Mouse (Mus musculus): Measurements from ENCODE around the gene Snap23.

The Snap23 gene

GRCm38 (mm10) chr2:120616279-120617163, 49.0 kb downstream of the Snap23 start:
- Histone ChIP-seq H3K27me3 (ENCODE audit: control insufficient read depth, insufficient read depth, low read length, poor library complexity, severe bottlenecking) (no peaks in the 10 kb centered on the region), H3K36me3 (ENCODE audit: control insufficient read depth, insufficient read depth, low read length, poor library complexity, severe bottlenecking) (peaks cover 2% of the 10 kb centered on the region)
- DNase-seq (ENCODE audit: low read depth, low spot score), result no peak

GRCm38 (mm10) chr2:120619538-120619937, 52.1 kb downstream of the Snap23 start:
- peak; percentile 15 for DNase-seq (ENCODE audit: low read depth, low spot score)
- H3K36me3 ChIP-seq (ENCODE audit: control insufficient read depth, insufficient read depth, low read length, poor library complexity, severe bottlenecking), result peaks cover 2% of the 10 kb centered on the region
- no peaks in the 10 kb centered on the region for H3K27me3 ChIP-seq (ENCODE audit: control insufficient read depth, insufficient read depth, low read length, poor library complexity, severe bottlenecking)

GRCm38 (mm10) chr2:120622920-120623319, 55.4 kb downstream of the Snap23 start:
- DNase-seq (ENCODE audit: low read depth, low spot score), result no peak
- Histone ChIP-seq H3K27me3 (ENCODE audit: control insufficient read depth, insufficient read depth, low read length, poor library complexity, severe bottlenecking) (no peaks in the 10 kb centered on the region), H3K36me3 (ENCODE audit: control insufficient read depth, insufficient read depth, low read length, poor library complexity, severe bottlenecking) (peaks cover 2% of the 10 kb centered on the region; the same call in 1 of the 2 replicates)

- Histone ChIP-seq H3K27me3 (ENCODE audit: control insufficient read depth, insufficient read depth, low read length, poor library complexity, severe bottlenecking) (no peaks in the 10 kb centered on the region), H3K36me3 (ENCODE audit: control insufficient read depth, insufficient read depth, low read length, poor library complexity, severe bottlenecking) (no peaks in the 10 kb centered on the region)
- DNase-seq (ENCODE audit: low read depth, low spot score), result no peak
These were observed 60.8 kb downstream of the Snap23 start for GRCm38 (mm10) chr2:120628076-120628865.

GRCm38 (mm10) chr2:120628886-120629735, 61.6 kb downstream of the Snap23 start, which contains the start of gene Stard9:
Gene Stard9 (plus strand): TSS chr2:120629121.
- H3K27me3 ChIP-seq (ENCODE audit: control insufficient read depth, insufficient read depth, low read length, poor library complexity, severe bottlenecking), result no peaks in the 10 kb centered on the region
- DNase-seq (ENCODE audit: low read depth, low spot score), result peak; percentile 99

DNA sequence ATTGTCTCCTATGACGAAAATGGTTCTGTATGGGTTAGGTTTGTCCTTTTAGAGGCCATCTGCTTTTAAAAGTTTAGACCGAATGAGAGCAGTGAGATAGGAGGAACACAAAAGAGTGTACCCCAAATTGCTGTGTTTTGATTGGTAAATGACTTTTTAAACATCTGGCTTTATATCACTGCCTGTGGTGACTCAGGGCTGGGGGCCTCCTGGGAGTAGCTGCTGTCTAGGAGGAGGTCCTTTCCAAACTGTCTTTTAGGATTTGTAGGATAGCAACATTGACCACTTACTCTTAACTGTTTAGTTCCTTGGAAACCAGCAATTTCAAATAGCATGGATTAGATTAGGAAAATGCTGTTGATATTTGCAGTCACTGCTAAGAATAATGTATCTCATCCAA, 62.8 kb downstream of the Snap23 start:
- Histone ChIP-seq H3K36me3 (ENCODE audit: control insufficient read depth, insufficient read depth, low read length, poor library complexity, severe bottlenecking) (no peaks in the 10 kb centered on the region), H3K27me3 (ENCODE audit: control insufficient read depth, insufficient read depth, low read length, poor library complexity, severe bottlenecking) (no peaks in the 10 kb centered on the region)
- no peak for DNase-seq (ENCODE audit: low read depth, low spot score)

More at GRCm38 (mm10) chr2:120628886-120629735, 61.6 kb downstream of the Snap23 start, which contains the start of gene Stard9:
- no peaks in the 10 kb centered on the region for H3K36me3 ChIP-seq (ENCODE audit: control insufficient read depth, insufficient read depth, low read length, poor library complexity, severe bottlenecking)

DNA sequence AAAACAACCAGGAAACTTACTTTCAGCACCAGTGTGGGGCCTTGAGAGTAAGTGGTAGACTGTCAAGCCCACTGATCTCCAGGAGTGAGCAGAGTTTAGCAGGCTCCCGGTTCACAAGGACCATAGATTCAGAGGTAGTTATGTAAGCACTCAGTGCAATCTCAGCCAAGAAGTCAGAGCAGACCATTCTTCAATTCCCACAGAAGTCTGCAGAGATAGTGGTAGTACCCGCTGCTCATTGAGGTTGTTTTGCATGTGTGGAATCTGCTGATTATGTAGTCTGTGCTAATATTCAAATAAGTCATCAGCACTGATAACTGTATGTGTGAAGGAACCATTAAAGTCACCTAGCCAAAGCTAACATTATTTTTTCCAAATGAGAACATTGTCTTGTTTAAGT, 63.2 kb downstream of the Snap23 start:
- no peaks in the 10 kb centered on the region for H3K27me3 ChIP-seq (ENCODE audit: control insufficient read depth, insufficient read depth, low read length, poor library complexity, severe bottlenecking)
- no peak for DNase-seq (ENCODE audit: low read depth, low spot score)

GRCm38 (mm10) chr2:120631521-120631920, 64.0 kb downstream of the Snap23 start:
- DNase-seq (ENCODE audit: low read depth, low spot score), result no peak
- no peaks in the 10 kb centered on the region for H3K36me3 ChIP-seq (ENCODE audit: control insufficient read depth, insufficient read depth, low read length, poor library complexity, severe bottlenecking)
- H3K27me3 ChIP-seq (ENCODE audit: control insufficient read depth, insufficient read depth, low read length, poor library complexity, severe bottlenecking), result no peaks in the 10 kb centered on the region

More for the DNA sequence above, 63.2 kb downstream of the Snap23 start:
- H3K36me3 ChIP-seq (ENCODE audit: control insufficient read depth, insufficient read depth, low read length, poor library complexity, severe bottlenecking), result no peaks in the 10 kb centered on the region

GRCm38 (mm10) chr2:120631957-120632356, 64.5 kb downstream of the Snap23 start:
- no peaks in the 10 kb centered on the region for H3K27me3 ChIP-seq (ENCODE audit: control insufficient read depth, insufficient read depth, low read length, poor library complexity, severe bottlenecking)
- peak; percentile 42 for DNase-seq (ENCODE audit: low read depth, low spot score)
- no peaks in the 10 kb centered on the region for H3K36me3 ChIP-seq (ENCODE audit: control insufficient read depth, insufficient read depth, low read length, poor library complexity, severe bottlenecking)

DNA sequence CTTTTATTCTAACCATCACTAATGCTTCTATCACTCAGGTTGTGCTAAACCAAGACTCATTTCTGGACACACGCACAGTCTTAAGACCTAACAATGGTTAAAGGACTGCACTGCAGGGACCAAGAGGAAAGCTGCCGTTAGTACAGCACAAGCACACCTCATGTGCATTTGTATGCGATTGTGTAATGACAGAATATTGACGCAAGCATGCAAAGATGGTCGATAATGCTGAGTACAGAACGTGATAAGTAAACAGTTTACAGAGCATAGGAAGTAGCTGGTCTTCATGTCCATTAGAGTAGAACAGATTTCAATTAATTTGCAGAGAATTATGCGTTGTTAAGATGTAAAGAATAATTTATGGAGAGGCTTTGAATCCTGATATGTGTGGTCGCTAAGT, 73.4 kb downstream of the Snap23 start:
- H3K36me3 ChIP-seq (ENCODE audit: control insufficient read depth, insufficient read depth, low read length, poor library complexity, severe bottlenecking), result no peaks in the 10 kb centered on the region
- no peaks in the 10 kb centered on the region for H3K27me3 ChIP-seq (ENCODE audit: control insufficient read depth, insufficient read depth, low read length, poor library complexity, severe bottlenecking)
- no peak for DNase-seq (ENCODE audit: low read depth, low spot score)

GRCm38 (mm10) chr2:120643836-120644235, 76.4 kb downstream of the Snap23 start:
- no peaks in the 10 kb centered on the region for H3K27me3 ChIP-seq (ENCODE audit: control insufficient read depth, insufficient read depth, low read length, poor library complexity, severe bottlenecking)
- no peaks in the 10 kb centered on the region for H3K36me3 ChIP-seq (ENCODE audit: control insufficient read depth, insufficient read depth, low read length, poor library complexity, severe bottlenecking)
- no peak for DNase-seq (ENCODE audit: low read depth, low spot score)

- no peaks in the 10 kb centered on the region for H3K27me3 ChIP-seq (ENCODE audit: control insufficient read depth, insufficient read depth, low read length, poor library complexity, severe bottlenecking)
- H3K36me3 ChIP-seq (ENCODE audit: control insufficient read depth, insufficient read depth, low read length, poor library complexity, severe bottlenecking), result no peaks in the 10 kb centered on the region
- DNase-seq (ENCODE audit: low read depth, low spot score), result no peak
These were observed 79.3 kb downstream of the Snap23 start for GRCm38 (mm10) chr2:120646777-120647176.
